12 mouse cellular contexts compared by ENCODE assay signal in genomic region chr5:100055866-100056369, GRCm38 (mm10).
"Had no signal": no experiment of that assay in that cellular context is flagged by ENCODE, and none has a peak within 500 bp of the region (broad histone marks: within the 10 kb centered on the region; RNA-seq: fewer than 3 reads in every experiment).

No protein-coding gene starts in this region.

- H3K27ac ChIP-seq: left cerebral cortex, adult 2 months; liver, embryonic 14.5 days; midbrain, embryonic 12.5 days; stomach, embryonic 15.5 days had no signal

- DNase-seq: lung, embryonic 14.5 days; lung, postnatal 10 days; retina, postnatal 1 day; right cerebral cortex, postnatal 4 days; thymus, adult 2 months; thymus, postnatal 36 days had no signal

- H3K4me3 ChIP-seq: left cerebral cortex, adult 2 months; limb, embryonic 10.5 days; midbrain, embryonic 12.5 days; neural tube, embryonic 13.5 days; stomach, embryonic 15.5 days had no signal

- H3K9me3 ChIP-seq: limb, embryonic 10.5 days; midbrain, embryonic 12.5 days; neural tube, embryonic 13.5 days; stomach, embryonic 15.5 days had no signal

- H3K9ac ChIP-seq: liver, embryonic 14.5 days; lung, embryonic 14.5 days; midbrain, embryonic 12.5 days; neural tube, embryonic 13.5 days; stomach, embryonic 15.5 days had no signal

- H3K27me3 ChIP-seq: midbrain, embryonic 12.5 days; neural tube, embryonic 13.5 days; stomach, embryonic 15.5 days had no signal
